Mouse (Mus musculus) liver, embryonic 14.5 days (tissue): Measurements from ENCODE around the gene Dsp. TPM values are rescaled to one million over a fixed set of nuclear protein-coding genes. Genes with fewer than 3 reads are reported as not detected.

ENCODE experiments used
- ATAC-seq: fragments of 200-750 bp; cut with Nextera tagmentation; 2 replicates; pipeline ENCODE4 v1.8.0; 2017; ENCODE audit warnings: moderate number of reproducible peaks, mild to moderate bottlenecking, moderate library complexity; ENCODE audit not compliant: insufficient read depth
- DNase-seq, 3 experiments: peaks; one replicate each; pipeline ENCODE4 v3.0.0-alpha.2; 2012 to 2013; ENCODE audit warnings: low read depth in 3 of 3, low spot score in 3 of 3
- H3K27ac ChIP-seq: fragments of 300-500 bp; sonication (generic); 2 replicates; pipeline ENCODE4 v1.5.1; 2014; ENCODE audit warnings: moderate library complexity, mild to moderate bottlenecking, control low read depth, inconsistent platforms
- H3K27me3 ChIP-seq: fragments of 300-500 bp; sonication (generic); 2 replicates; pipeline ENCODE4 v1.6.1; 2014; ENCODE audit warnings: mild to moderate bottlenecking, low read length, moderate library complexity; ENCODE audit not compliant: control insufficient read depth, insufficient read depth
- H3K36me3 ChIP-seq: fragments of 300-500 bp; sonication (generic); replicated peaks from 2 replicates; pipeline ENCODE4 v1.6.1; 2014; ENCODE audit warnings: low read depth; ENCODE audit not compliant: control insufficient read depth, insufficient read depth
- H3K4me1 ChIP-seq, 2 experiments: fragments of 200-500 bp in 1 of 2; fragments of 300-500 bp in 1 of 2; sonication (generic) in 1 of 2; replicated peaks; 2 replicates each; pipeline ENCODE4 v1.6.1; 2012 to 2014; ENCODE audit warnings: antibody characterized with exemption in 1 of 2, inconsistent platforms in 1 of 2, low read length in 1 of 2; ENCODE audit not compliant: control insufficient read depth in 2 of 2, insufficient read depth in 2 of 2
- H3K4me2 ChIP-seq: fragments of 300-500 bp; sonication (generic); 2 replicates; pipeline ENCODE4 v1.6.1; 2014; ENCODE audit warnings: low read depth, mild to moderate bottlenecking, control low read depth, moderate library complexity
- H3K4me3 ChIP-seq, 2 experiments: fragments of 200-500 bp in 1 of 2; fragments of 300-500 bp in 1 of 2; sonication (generic) in 1 of 2; 2 replicates each; pipeline ENCODE4 v1.5.1; 2012 to 2014; ENCODE audit warnings: low read depth in 2 of 2, low read length in 2 of 2, mild to moderate bottlenecking in 2 of 2, control low read depth in 1 of 2, inconsistent platforms in 1 of 2, moderate library complexity in 1 of 2; ENCODE audit not compliant: insufficient read depth in 1 of 2
- H3K9ac ChIP-seq: fragments of 300-500 bp; sonication (generic); replicated peaks from 2 replicates; pipeline ENCODE4 v1.6.1; 2014; ENCODE audit warnings: mild to moderate bottlenecking, control low read depth, moderate library complexity
- H3K9me3 ChIP-seq: fragments of 300-500 bp; sonication (generic); 2 replicates; pipeline ENCODE4 v1.6.1; 2016; ENCODE audit warnings: low read length, mixed read lengths; ENCODE audit not compliant: control insufficient read depth
- CTCF ChIP-seq: IDR thresholded peaks from 2 replicates; pipeline ENCODE4 v1.5.1; 2016; ENCODE audit warnings: antibody characterized with exemption, low read depth, control low read depth
- EP300 ChIP-seq: IDR thresholded peaks from 2 replicates; pipeline ENCODE4 v1.6.1; 2016; ENCODE audit warnings: antibody characterized with exemption, low read depth
- WGBS: fragments of 180-500 bp; shearing (Covaris S2); extraction: QIAGEN DNeasy Blood & Tissue Kit; methylation state at CpG from one replicate; pipeline ENCODE4 v1.1.7; 2014; ENCODE audit not compliant: insufficient replicate concordance; 5-methylcytosine and 5-hydroxymethylcytosine counted together
- polyA plus RNA-seq, 2 experiments: library from polyadenylated mRNA; depleted of rRNA in 1 of 2; stranded (reverse) in 1 of 2; unstranded in 1 of 2; fragments of >200 nt; fragmentation: Nextera tagmentation in 1 of 2; extraction: Ambion mirVana in 1 of 2; gene quantifications; 2 replicates each; pipeline versions ENCODE4 v1.2.1 to v1.2.3; 2012 to 2014

Gene Dsp
- polyA plus RNA-seq, 2 experiments: 1.8 to 2.0 TPM

- Histone ChIP-seq H3K9me3 (no peaks in the 10 kb centered on the region), H3K4me3 (no peak overlapping the region), H3K4me1 (no peaks in the 10 kb centered on the region), H3K27ac (no peak overlapping the region), H3K36me3 (no peaks in the 10 kb centered on the region), H3K27me3 (no peaks in the 10 kb centered on the region), H3K4me2 (no peak overlapping the region), H3K9ac (no peak overlapping the region)
- DNase-seq (no peak), ATAC-seq (no peak)
- TF ChIP-seq EP300 (no peak), CTCF (no peak)
- WGBS: 70% methylated on average over 11 of the region's 11 CpGs
These were observed 13.8 kb downstream of the Dsp start for GRCm38 (mm10) chr13:38164932-38165331.

- Histone ChIP-seq H3K4me1 (no peaks in the 10 kb centered on the region), H3K9me3 (no peaks in the 10 kb centered on the region), H3K4me3 (no peak overlapping the region), H3K27ac (no peak overlapping the region), H3K36me3 (no peaks in the 10 kb centered on the region), H3K27me3 (no peaks in the 10 kb centered on the region; the same call in 1 of the 2 replicates), H3K4me2 (no peak overlapping the region), H3K9ac (no peak overlapping the region)
- no peak for DNase-seq
- ATAC-seq: no peak
- 65% methylated on average over 3 of the region's 3 CpGs for WGBS
- no peak for TF ChIP-seq CTCF
- no peak for TF ChIP-seq EP300
These were observed 16.0 kb downstream of the Dsp start for GRCm38 (mm10) chr13:38167056-38167455.

GRCm38 (mm10) chr13:38170707-38171144 is 19.6 kb downstream of the Dsp start:
- H3K9me3 ChIP-seq: no peaks in the 10 kb centered on the region
- no peaks in the 10 kb centered on the region; the same call in 1 of the 2 replicates for H3K27me3 ChIP-seq
- 30% methylated on average over 4 of the region's 4 CpGs for WGBS
- no peaks in the 10 kb centered on the region for H3K36me3 ChIP-seq
- no peak overlapping the region for H3K4me2 ChIP-seq
- TF ChIP-seq CTCF: no peak
- no peak for TF ChIP-seq EP300
- ATAC-seq: no peak
- no peak overlapping the region for H3K9ac ChIP-seq
- H3K27ac ChIP-seq: no peak overlapping the region
- no peak for DNase-seq
- H3K4me1 ChIP-seq: no peaks in the 10 kb centered on the region
- no peak overlapping the region for H3K4me3 ChIP-seq

- no peak for TF ChIP-seq EP300
- TF ChIP-seq CTCF: no peak
- ATAC-seq (no peak), DNase-seq (no peak)
- WGBS: 74% methylated on average over 10 of the region's 10 CpGs
- no peak overlapping the region for H3K9ac ChIP-seq
- peaks cover 10% of the 10 kb centered on the region; the same call in 1 of the 2 replicates for H3K9me3 ChIP-seq
- H3K4me3 ChIP-seq: no peak overlapping the region
- no peaks in the 10 kb centered on the region for H3K27me3 ChIP-seq
- H3K27ac ChIP-seq: no peak overlapping the region
- peaks cover 3% of the 10 kb centered on the region for H3K36me3 ChIP-seq
- no peak overlapping the region for H3K4me2 ChIP-seq
- no peaks in the 10 kb centered on the region for H3K4me1 ChIP-seq
These were observed 42.3 kb downstream of the Dsp start for GRCm38 (mm10) chr13:38193406-38193805.

- ATAC-seq (no peak), DNase-seq (no peak)
- 56% methylated on average over 6 of the region's 6 CpGs for WGBS
- Histone ChIP-seq H3K4me3 (no peak overlapping the region), H3K9me3 (no peaks in the 10 kb centered on the region), H3K4me2 (no peak overlapping the region), H3K4me1 (peaks cover 8 to 9% of the 10 kb centered on the region in 2 experiments), H3K9ac (no peak overlapping the region), H3K27ac (no peak overlapping the region), H3K27me3 (no peaks in the 10 kb centered on the region), H3K36me3 (no peaks in the 10 kb centered on the region)
- no peak for TF ChIP-seq EP300
- TF ChIP-seq CTCF: no peak
These were observed 50.3 kb downstream of the Dsp start for GRCm38 (mm10) chr13:38201413-38201812.
